Mouse (Mus musculus) cortical plate, adult 2 months (tissue): ENCODE results near the gene Smoc1.

ENCODE experiments used
- CTCF ChIP-seq: fragments of 200-500 bp; IDR thresholded peaks from 2 replicates; pipeline ENCODE4 v1.5.1; 2011; ENCODE audit warnings: mild to moderate bottlenecking, control low read depth, low read length; ENCODE audit not compliant: insufficient read depth; ENCODE audit errors: extremely low read depth
- POLR2A ChIP-seq: fragments of 200-500 bp; IDR thresholded peaks from 2 replicates; pipeline ENCODE4 v1.6.1; 2011; ENCODE audit warnings: mild to moderate bottlenecking, low read length, control low read depth; ENCODE audit not compliant: insufficient read depth; ENCODE audit errors: extremely low read depth

DNA sequence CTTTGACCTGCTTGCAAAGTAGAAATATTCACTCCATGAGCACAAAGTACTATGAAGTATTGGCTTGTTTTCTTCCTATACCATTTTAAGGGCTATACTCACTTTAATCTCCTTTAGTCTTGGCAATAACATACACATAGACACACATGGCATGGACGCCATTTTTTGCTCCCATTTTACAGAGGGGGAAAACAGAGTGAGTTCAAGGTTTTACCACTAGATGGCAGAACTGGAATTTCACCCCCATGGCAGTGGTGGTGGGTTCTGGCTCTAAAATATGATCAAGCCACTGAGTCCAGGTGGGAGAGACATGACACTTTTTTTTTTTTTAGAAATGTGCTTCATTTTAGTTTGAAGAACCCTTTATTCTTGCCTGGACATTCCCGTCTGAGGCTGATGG, 1.6 kb upstream of the Smoc1 start:
- TF ChIP-seq CTCF: no peak
- no peak for TF ChIP-seq POLR2A
